Mouse (Mus musculus) myocyte (in vitro differentiated cells): ENCODE measurements around the gene St6galnac3. TPM values are rescaled to one million over a fixed set of nuclear protein-coding genes. Genes with fewer than 3 reads are reported as not detected.

ENCODE experiments used
- H3K27me3 ChIP-seq: one replicate; pipeline ENCODE4 v1.6.1; 2011; ENCODE audit not compliant: control insufficient read depth, insufficient read depth, insufficient read length
- H3K36me3 ChIP-seq: one replicate; pipeline ENCODE4 v1.6.1; 2011; ENCODE audit not compliant: control insufficient read depth, insufficient read depth
- H3K4me2 ChIP-seq: one replicate; pipeline ENCODE4 v1.6.1; 2011; ENCODE audit warnings: low read depth, control low read depth
- H3K4me3 ChIP-seq: one replicate; pipeline ENCODE4 v1.5.1; 2011; ENCODE audit warnings: mild to moderate bottlenecking, control low read depth, moderate library complexity
- H3K79me2 ChIP-seq: one replicate; pipeline ENCODE4 v1.6.1; 2011; ENCODE audit not compliant: control insufficient read depth, insufficient read depth
- H3ac ChIP-seq: one replicate; pipeline ENCODE4 v1.6.1; 2011; ENCODE audit not compliant: control insufficient read depth, insufficient read length
- CEBPB ChIP-seq: IDR thresholded peaks from 2 replicates; pipeline ENCODE4 v1.6.1; 2011; ENCODE audit warnings: mild to moderate bottlenecking, moderate library complexity; ENCODE audit not compliant: poor library complexity, insufficient read depth, severe bottlenecking
- E2F4 ChIP-seq: IDR thresholded peaks from one replicate; pipeline ENCODE4 v1.6.1; 2011; ENCODE audit warnings: mild to moderate bottlenecking, control low read depth, moderate library complexity; ENCODE audit not compliant: insufficient read depth
- MAX ChIP-seq: IDR thresholded peaks from one replicate; pipeline ENCODE4 v1.6.1; 2011; ENCODE audit warnings: low read depth, mild to moderate bottlenecking, control low read depth
- MYOD1 ChIP-seq, 3 experiments: IDR thresholded peaks; one replicate each; pipeline ENCODE4 v1.6.1; 2011; ENCODE audit warnings: control low read depth in 2 of 3, low read depth in 2 of 3, mild to moderate bottlenecking in 2 of 3, moderate library complexity in 1 of 3; ENCODE audit not compliant: insufficient read length in 2 of 3, control insufficient read depth in 1 of 3
- MYOG ChIP-seq, 3 experiments: IDR thresholded peaks; one replicate each; pipeline ENCODE4 v1.6.1; 2011; ENCODE audit warnings: control low read depth in 2 of 3, low read depth in 2 of 3, mild to moderate bottlenecking in 2 of 3; ENCODE audit not compliant: insufficient read length in 2 of 3, control insufficient read depth in 1 of 3, insufficient read depth in 1 of 3
- POLR2A ChIP-seq: IDR thresholded peaks from one replicate; pipeline ENCODE4 v1.6.1; 2011; ENCODE audit warnings: low read depth, mild to moderate bottlenecking, control low read depth, moderate library complexity; ENCODE audit not compliant: insufficient read length
- POLR2AphosphoS2 ChIP-seq: IDR thresholded peaks from one replicate; pipeline ENCODE4 v1.6.1; 2011; ENCODE audit warnings: low read depth, control low read depth; ENCODE audit not compliant: insufficient read length
- REST ChIP-seq: IDR thresholded peaks from one replicate; pipeline ENCODE4 v1.6.1; 2011; ENCODE audit warnings: mild to moderate bottlenecking, control low read depth, moderate library complexity; ENCODE audit not compliant: insufficient read depth, insufficient read length
- SRF ChIP-seq: IDR thresholded peaks from one replicate; pipeline ENCODE4 v1.6.1; 2011; ENCODE audit warnings: low read depth; ENCODE audit not compliant: control insufficient read depth, insufficient read length
- TCF12 ChIP-seq: IDR thresholded peaks from one replicate; pipeline ENCODE4 v1.6.1; 2011; ENCODE audit warnings: mild to moderate bottlenecking, control low read depth; ENCODE audit not compliant: poor library complexity, insufficient read depth, severe bottlenecking
- TCF3 ChIP-seq: IDR thresholded peaks from one replicate; pipeline ENCODE4 v1.6.1; 2011; ENCODE audit warnings: low read depth, control low read depth; ENCODE audit not compliant: insufficient read length
- USF1 ChIP-seq: IDR thresholded peaks from one replicate; pipeline ENCODE4 v1.6.1; 2011; ENCODE audit warnings: low read depth, mild to moderate bottlenecking, control low read depth, moderate library complexity
- polyA plus RNA-seq: library from polyadenylated mRNA; unstranded; fragments of >200 nt; fragmentation: generic; extraction: Trizol; gene quantifications from one replicate; pipeline ENCODE4 v1.2.1, GENCODE M21; 2012; ENCODE audit warnings: missing spikeins

Gene St6galnac3
- polyA plus RNA-seq, 1 experiment, result not detected

DNA sequence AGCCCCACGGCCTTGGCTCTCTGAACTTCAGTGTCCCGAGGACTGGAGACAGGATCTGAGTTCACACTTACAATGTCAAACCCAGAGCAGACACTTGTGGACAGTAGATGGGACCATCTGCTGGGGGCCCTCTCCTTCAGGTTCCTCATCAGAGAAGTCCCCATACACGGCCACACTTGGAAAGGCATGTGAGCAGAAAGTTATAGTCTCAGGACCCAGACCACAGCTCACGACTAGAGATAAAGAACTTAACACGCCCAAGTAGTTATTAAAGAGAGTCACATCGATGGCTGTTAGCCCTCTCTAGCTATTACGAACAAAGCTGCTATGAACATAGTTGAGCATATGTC lies 88.2 kb downstream of the St6galnac3 start:
- no peak overlapping the region for H3K4me2 ChIP-seq
- H3K27me3 ChIP-seq, result no peaks in the 10 kb centered on the region
- no peaks in the 10 kb centered on the region for H3K36me3 ChIP-seq
- no peaks in the 10 kb centered on the region for H3K79me2 ChIP-seq
- TF ChIP-seq POLR2AphosphoS2 (no peak), MYOD1 (IDR thresholded peaks at IDR 0.05; ENCODE audit: control insufficient read depth in 1 of 3, insufficient read length in 2 of 3, low read depth in 2 of 3) (no peak), REST (no peak), MYOG (IDR thresholded peaks at IDR 0.05; ENCODE audit: control insufficient read depth in 1 of 3, insufficient read depth in 1 of 3, insufficient read length in 2 of 3, low read depth in 2 of 3) (no peak), TCF3 (no peak)
- no peak overlapping the region for H3K4me3 ChIP-seq
- no peak overlapping the region for H3ac ChIP-seq

DNA sequence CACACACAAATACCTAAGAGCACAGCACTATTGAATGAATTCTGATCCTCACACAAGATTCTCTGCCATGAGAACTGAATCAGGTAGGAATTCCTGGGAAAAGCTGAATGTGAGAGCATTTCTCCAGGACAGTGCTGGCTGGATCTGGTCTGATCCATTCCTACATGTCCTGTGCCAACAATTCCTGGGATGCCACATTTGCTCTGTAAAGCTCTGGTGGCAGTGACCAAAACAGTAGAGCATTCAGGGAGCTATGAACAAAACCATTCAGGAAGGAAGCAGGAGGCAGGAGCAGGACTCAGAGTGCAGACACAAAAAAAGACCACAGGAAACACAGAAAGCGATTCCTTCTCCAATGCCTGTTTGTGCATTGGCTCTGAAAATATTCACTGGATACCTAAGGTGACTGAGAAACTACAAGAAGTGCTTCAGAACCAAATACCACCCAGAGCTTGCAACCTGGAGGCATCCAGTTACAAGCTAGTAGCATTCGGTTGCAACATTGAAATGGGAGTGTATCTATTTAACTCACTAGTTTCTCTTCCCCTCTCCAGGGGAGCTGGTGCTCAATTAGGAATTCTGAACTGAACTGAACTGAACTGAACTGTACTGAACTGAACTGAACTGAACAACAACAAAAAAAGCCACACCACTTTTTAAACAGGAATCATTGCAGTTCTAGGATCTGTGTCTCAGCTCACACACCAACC lies 88.7 kb downstream of the St6galnac3 start:
- no peak overlapping the region for H3ac ChIP-seq
- H3K79me2 ChIP-seq, result no peaks in the 10 kb centered on the region
- H3K36me3 ChIP-seq, result no peaks in the 10 kb centered on the region
- H3K4me3 ChIP-seq, result no peak overlapping the region
- no peaks in the 10 kb centered on the region for H3K27me3 ChIP-seq
- TF ChIP-seq MYOD1 (IDR thresholded peaks at IDR 0.05; ENCODE audit: control insufficient read depth in 1 of 3, insufficient read length in 2 of 3, low read depth in 2 of 3) (no peak), MAX (no peak), REST (no peak), POLR2AphosphoS2 (no peak)
- H3K4me2 ChIP-seq, result no peak overlapping the region

DNA sequence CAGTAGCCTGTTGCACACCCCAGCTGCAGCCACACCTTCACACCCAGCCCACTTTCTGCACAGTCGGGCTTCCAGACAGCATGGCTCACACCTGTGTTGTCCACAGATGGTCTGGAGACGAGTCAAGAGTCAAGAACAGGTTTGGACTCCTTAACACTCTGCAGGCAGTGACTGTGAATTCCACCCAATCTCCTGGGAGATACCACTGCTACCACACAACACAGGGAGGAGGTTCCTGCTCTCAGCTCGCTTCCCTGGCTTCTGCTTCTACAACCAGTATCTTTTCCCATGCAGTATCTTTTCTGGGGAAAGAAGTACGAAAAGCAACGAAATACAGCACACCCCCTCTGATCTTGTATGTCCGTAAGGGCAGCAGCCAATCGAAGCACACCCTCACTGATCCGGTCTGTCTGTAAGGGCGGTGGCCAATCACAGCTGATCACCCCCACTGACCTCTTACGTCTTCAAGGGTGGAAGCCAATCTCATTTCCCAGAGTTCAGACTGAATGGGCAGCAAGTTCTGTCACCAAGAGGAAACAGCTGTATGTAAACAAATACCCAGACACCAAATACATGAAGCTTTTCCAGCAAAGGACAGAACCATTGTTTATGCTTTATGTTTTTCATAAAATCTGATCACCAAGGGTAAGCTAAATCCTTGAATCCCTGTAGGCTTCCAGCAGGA lies 92.8 kb downstream of the St6galnac3 start:
- Histone ChIP-seq H3ac (no peak overlapping the region), H3K27me3 (no peaks in the 10 kb centered on the region), H3K79me2 (no peaks in the 10 kb centered on the region), H3K4me3 (no peak overlapping the region), H3K36me3 (no peaks in the 10 kb centered on the region), H3K4me2 (no peak overlapping the region)
- TF ChIP-seq USF1, result no peak

DNA sequence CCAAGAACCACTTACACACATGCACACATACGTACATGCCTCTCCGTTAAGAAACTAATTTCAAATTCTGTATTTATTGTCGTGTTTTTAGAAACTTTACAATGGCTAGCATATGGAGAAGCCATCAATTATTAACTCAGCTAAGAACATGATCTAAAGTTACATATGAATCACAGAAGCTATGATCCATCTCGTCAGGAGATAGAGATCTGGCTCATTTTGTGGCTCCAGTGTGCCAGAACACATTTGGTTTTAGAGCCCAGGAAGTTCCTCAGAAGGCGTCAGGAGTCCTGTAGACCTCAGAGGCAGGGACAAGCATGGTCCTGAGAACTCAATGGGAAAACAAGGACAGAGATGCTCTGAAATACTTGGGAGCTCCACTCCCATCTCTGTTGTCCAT lies 98.7 kb downstream of the St6galnac3 start:
- H3K4me2 ChIP-seq, result no peak overlapping the region
- H3ac ChIP-seq, result no peak overlapping the region
- no peaks in the 10 kb centered on the region for H3K79me2 ChIP-seq
- TF ChIP-seq USF1 (no peak), MYOG (IDR thresholded peaks at IDR 0.05; ENCODE audit: control insufficient read depth in 1 of 3, insufficient read depth in 1 of 3, insufficient read length in 2 of 3, low read depth in 2 of 3) (no peak), SRF (no peak), POLR2A (no peak), E2F4 (no peak), POLR2AphosphoS2 (no peak), TCF3 (no peak)
- H3K36me3 ChIP-seq, result no peaks in the 10 kb centered on the region
- H3K4me3 ChIP-seq, result no peak overlapping the region
- no peaks in the 10 kb centered on the region for H3K27me3 ChIP-seq

DNA sequence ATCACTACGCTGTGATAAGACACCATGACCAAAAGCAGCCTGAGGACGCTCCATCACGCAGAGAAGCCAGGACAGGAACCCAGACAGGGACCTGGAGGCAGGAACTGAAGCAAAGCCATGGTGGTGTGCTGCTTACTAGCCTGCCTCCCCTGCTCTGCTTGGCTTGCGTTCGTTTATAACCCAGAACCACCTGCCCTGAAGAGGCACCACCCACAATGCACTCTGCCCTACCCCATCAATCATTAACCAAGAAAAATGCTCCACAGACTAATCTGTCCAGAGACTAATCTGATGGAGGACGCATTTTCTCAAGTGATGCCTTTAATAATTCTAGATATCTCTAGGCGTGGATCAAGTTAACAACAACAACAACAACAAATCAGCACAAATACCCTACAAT lies 106.0 kb downstream of the St6galnac3 start:
- Histone ChIP-seq H3K36me3 (no peaks in the 10 kb centered on the region), H3K27me3 (no peaks in the 10 kb centered on the region), H3K79me2 (no peaks in the 10 kb centered on the region), H3ac (no peak overlapping the region), H3K4me3 (no peak overlapping the region), H3K4me2 (no peak overlapping the region)
- TF ChIP-seq POLR2A (no peak), REST (no peak), TCF3 (no peak), MYOG (IDR thresholded peaks at IDR 0.05; ENCODE audit: control insufficient read depth in 1 of 3, insufficient read depth in 1 of 3, insufficient read length in 2 of 3, low read depth in 2 of 3) (no peak)

DNA sequence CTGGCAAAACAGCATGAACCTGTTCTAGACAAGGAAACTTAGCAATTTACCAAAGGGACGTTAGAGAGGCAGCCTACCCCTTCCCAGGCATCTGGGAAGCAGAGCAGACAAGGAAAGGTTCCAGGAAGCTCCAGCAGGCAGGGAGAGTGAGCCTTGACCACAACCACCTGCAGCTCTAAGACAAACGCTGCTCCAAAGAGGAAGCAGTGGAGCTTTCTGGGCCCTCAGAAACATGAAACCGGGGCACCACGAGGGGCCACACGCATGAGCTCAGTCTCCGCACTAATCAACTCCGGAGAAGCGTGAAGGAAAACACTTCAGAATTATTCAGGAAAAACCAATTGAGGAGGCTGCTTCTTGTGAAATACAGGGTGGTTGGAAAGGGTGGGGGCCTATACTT lies 108.1 kb downstream of the St6galnac3 start:
- H3ac ChIP-seq, result no peak overlapping the region
- H3K36me3 ChIP-seq, result no peaks in the 10 kb centered on the region
- H3K4me3 ChIP-seq, result no peak overlapping the region
- no peak overlapping the region for H3K4me2 ChIP-seq
- no peaks in the 10 kb centered on the region for H3K27me3 ChIP-seq
- no peaks in the 10 kb centered on the region for H3K79me2 ChIP-seq
- TF ChIP-seq TCF3 (no peak), MYOG (IDR thresholded peaks at IDR 0.05; ENCODE audit: control insufficient read depth in 1 of 3, insufficient read depth in 1 of 3, insufficient read length in 2 of 3, low read depth in 2 of 3) (no peak), USF1 (no peak), CEBPB (no peak), MAX (no peak), TCF12 (no peak)
